Mouse (Mus musculus) liver, embryonic 14.5 days (tissue): Measurements from ENCODE around the gene Rinl. TPM values are rescaled to one million over a fixed set of nuclear protein-coding genes. Genes with fewer than 3 reads are reported as not detected.

ENCODE experiments used
- ATAC-seq: fragments of 200-750 bp; cut with Nextera tagmentation; 2 replicates; pipeline ENCODE4 v1.8.0; 2017; ENCODE audit warnings: moderate number of reproducible peaks, mild to moderate bottlenecking, moderate library complexity; ENCODE audit not compliant: insufficient read depth
- DNase-seq, 3 experiments: peaks; one replicate each; pipeline ENCODE4 v3.0.0-alpha.2; 2012 to 2013; ENCODE audit warnings: low read depth in 3 of 3, low spot score in 3 of 3
- H3K27ac ChIP-seq: fragments of 300-500 bp; sonication (generic); 2 replicates; pipeline ENCODE4 v1.5.1; 2014; ENCODE audit warnings: moderate library complexity, mild to moderate bottlenecking, control low read depth, inconsistent platforms
- H3K27me3 ChIP-seq: fragments of 300-500 bp; sonication (generic); 2 replicates; pipeline ENCODE4 v1.6.1; 2014; ENCODE audit warnings: mild to moderate bottlenecking, low read length, moderate library complexity; ENCODE audit not compliant: control insufficient read depth, insufficient read depth
- H3K36me3 ChIP-seq: fragments of 300-500 bp; sonication (generic); replicated peaks from 2 replicates; pipeline ENCODE4 v1.6.1; 2014; ENCODE audit warnings: low read depth; ENCODE audit not compliant: control insufficient read depth, insufficient read depth
- H3K4me1 ChIP-seq, 2 experiments: fragments of 200-500 bp in 1 of 2; fragments of 300-500 bp in 1 of 2; sonication (generic) in 1 of 2; replicated peaks; 2 replicates each; pipeline ENCODE4 v1.6.1; 2012 to 2014; ENCODE audit warnings: antibody characterized with exemption in 1 of 2, inconsistent platforms in 1 of 2, low read length in 1 of 2; ENCODE audit not compliant: control insufficient read depth in 2 of 2, insufficient read depth in 2 of 2
- H3K4me2 ChIP-seq: fragments of 300-500 bp; sonication (generic); 2 replicates; pipeline ENCODE4 v1.6.1; 2014; ENCODE audit warnings: low read depth, mild to moderate bottlenecking, control low read depth, moderate library complexity
- H3K4me3 ChIP-seq, 2 experiments: fragments of 200-500 bp in 1 of 2; fragments of 300-500 bp in 1 of 2; sonication (generic) in 1 of 2; 2 replicates each; pipeline ENCODE4 v1.5.1; 2012 to 2014; ENCODE audit warnings: low read depth in 2 of 2, low read length in 2 of 2, mild to moderate bottlenecking in 2 of 2, control low read depth in 1 of 2, inconsistent platforms in 1 of 2, moderate library complexity in 1 of 2; ENCODE audit not compliant: insufficient read depth in 1 of 2
- H3K9ac ChIP-seq: fragments of 300-500 bp; sonication (generic); replicated peaks from 2 replicates; pipeline ENCODE4 v1.6.1; 2014; ENCODE audit warnings: mild to moderate bottlenecking, control low read depth, moderate library complexity
- H3K9me3 ChIP-seq: fragments of 300-500 bp; sonication (generic); 2 replicates; pipeline ENCODE4 v1.6.1; 2016; ENCODE audit warnings: low read length, mixed read lengths; ENCODE audit not compliant: control insufficient read depth
- CTCF ChIP-seq: IDR thresholded peaks from 2 replicates; pipeline ENCODE4 v1.5.1; 2016; ENCODE audit warnings: antibody characterized with exemption, low read depth, control low read depth
- EP300 ChIP-seq: IDR thresholded peaks from 2 replicates; pipeline ENCODE4 v1.6.1; 2016; ENCODE audit warnings: antibody characterized with exemption, low read depth
- WGBS: fragments of 180-500 bp; shearing (Covaris S2); extraction: QIAGEN DNeasy Blood & Tissue Kit; methylation state at CpG from one replicate; pipeline ENCODE4 v1.1.7; 2014; ENCODE audit not compliant: insufficient replicate concordance; 5-methylcytosine and 5-hydroxymethylcytosine counted together
- polyA plus RNA-seq, 2 experiments: library from polyadenylated mRNA; depleted of rRNA in 1 of 2; stranded (reverse) in 1 of 2; unstranded in 1 of 2; fragments of >200 nt; fragmentation: Nextera tagmentation in 1 of 2; extraction: Ambion mirVana in 1 of 2; gene quantifications; 2 replicates each; pipeline versions ENCODE4 v1.2.1 to v1.2.3; 2012 to 2014

Gene Rinl
- polyA plus RNA-seq, 2 experiments: 4.7 to 4.8 TPM

DNA sequence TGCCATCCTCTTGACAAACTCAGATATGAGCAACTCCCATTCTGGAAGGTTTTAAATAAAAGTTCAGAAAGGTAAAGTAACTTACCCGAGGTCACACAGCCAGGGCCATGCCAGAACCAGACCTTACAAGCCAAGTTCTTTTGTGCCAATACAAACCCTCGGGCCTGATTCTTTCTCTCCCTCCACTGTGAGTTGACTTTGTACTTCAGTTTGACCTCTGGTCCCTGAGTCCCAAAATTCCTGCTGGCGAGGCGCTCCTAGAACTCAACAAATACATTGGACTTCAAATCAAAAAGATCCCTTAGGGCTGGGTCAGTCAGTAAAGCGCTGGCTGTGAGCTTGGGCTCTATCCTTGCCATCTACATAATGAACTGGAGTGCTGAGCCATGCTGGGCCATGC is 48.2 kb downstream of the Rinl start:
- 68% methylated on average over 5 of the region's 5 CpGs for WGBS
- no peak for ATAC-seq
- Histone ChIP-seq H3K9me3 (no peaks in the 10 kb centered on the region), H3K4me2 (no peak overlapping the region), H3K4me1 (peaks cover 0 to 6% of the 10 kb centered on the region in 2 experiments; a peak in 3 of 4 replicates), H3K27me3 (no peaks in the 10 kb centered on the region), H3K4me3 (no peak overlapping the region), H3K36me3 (no peaks in the 10 kb centered on the region), H3K9ac (no peak overlapping the region), H3K27ac (no peak overlapping the region)
- TF ChIP-seq EP300 (no peak), CTCF (no peak)
- no peak for DNase-seq

GRCm38 (mm10) chr7:28838331-28838730 is 49.6 kb downstream of the Rinl start:
- Histone ChIP-seq H3K4me2 (no peak overlapping the region), H3K9me3 (no peaks in the 10 kb centered on the region), H3K4me1 (peaks cover 0 to 1% of the 10 kb centered on the region in 2 experiments; a peak in 2 of 4 replicates), H3K9ac (no peak overlapping the region), H3K36me3 (no peaks in the 10 kb centered on the region), H3K27ac (no peak overlapping the region), H3K4me3 (no peak overlapping the region), H3K27me3 (no peaks in the 10 kb centered on the region)
- ATAC-seq (no peak), DNase-seq (no peak)
- no peak for TF ChIP-seq EP300
- TF ChIP-seq CTCF: no peak
- 66% methylated on average over 9 of the region's 9 CpGs for WGBS

DNA sequence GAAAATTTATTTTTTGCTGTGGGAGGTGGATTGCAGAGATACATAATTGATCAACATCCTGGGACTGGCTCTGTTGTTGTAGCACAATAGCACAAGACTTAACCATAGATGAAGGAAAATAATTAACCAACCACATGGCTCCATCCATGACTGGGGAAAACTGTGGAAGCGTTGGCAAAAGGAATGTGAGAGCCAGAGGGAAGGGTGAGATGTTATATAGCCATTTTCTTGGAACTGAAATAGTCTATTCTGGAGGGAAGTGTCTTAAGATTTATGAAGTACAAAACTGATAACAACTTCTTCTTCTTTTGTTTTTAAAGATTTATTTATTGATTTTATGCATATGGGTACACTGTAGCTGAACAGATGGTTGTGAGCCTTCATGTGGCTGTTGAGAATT is 58.5 kb downstream of the Rinl start:
- H3K27me3 ChIP-seq: no peaks in the 10 kb centered on the region
- H3K36me3 ChIP-seq: no peaks in the 10 kb centered on the region
- 61% methylated on average over 1 of the region's 1 CpGs for WGBS
- DNase-seq: no peak
- no peaks in the 10 kb centered on the region for H3K4me1 ChIP-seq
- ATAC-seq: no peak
- no peak overlapping the region for H3K4me2 ChIP-seq
- TF ChIP-seq EP300 (no peak), CTCF (no peak)
- H3K9me3 ChIP-seq: no peaks in the 10 kb centered on the region
- no peak overlapping the region for H3K4me3 ChIP-seq
- H3K27ac ChIP-seq: no peak overlapping the region
- no peak overlapping the region for H3K9ac ChIP-seq

Other genes with a start within 250 kb of the Rinl start
- not detected in 2 replicates for gene Sycn, start 248.1 kb upstream of the Rinl start, polyA plus RNA-seq (2012; rRNA removed)
- gene Sycn, start 248.1 kb upstream of the Rinl start, polyA plus RNA-seq (2014; fragmentation: Nextera tagmentation; extraction: Ambion mirVana): not detected in 2 replicates
- gene Nccrp1, start 241.7 kb upstream of the Rinl start, polyA plus RNA-seq (2012; rRNA removed): 0.05 TPM in 1 of 2 replicates, not detected in the other
- not detected in 2 replicates for gene Nccrp1, start 241.7 kb upstream of the Rinl start, polyA plus RNA-seq (2014; fragmentation: Nextera tagmentation; extraction: Ambion mirVana)
- gene Samd4b, start 190.8 kb upstream of the Rinl start, polyA plus RNA-seq (2012; rRNA removed): 12.0 and 14.2 TPM in 2 replicates
- 4.5 and 5.9 TPM in 2 replicates for gene Samd4b, start 190.8 kb upstream of the Rinl start, polyA plus RNA-seq (2014; fragmentation: Nextera tagmentation; extraction: Ambion mirVana)
- gene Pak4, start 190.8 kb upstream of the Rinl start, polyA plus RNA-seq (2012; rRNA removed): 11.5 and 12.3 TPM in 2 replicates
- 8.5 and 8.6 TPM in 2 replicates for gene Pak4, start 190.8 kb upstream of the Rinl start, polyA plus RNA-seq (2014; fragmentation: Nextera tagmentation; extraction: Ambion mirVana)
- not detected in 2 replicates for gene Acp7, start 157.6 kb upstream of the Rinl start, polyA plus RNA-seq (2012; rRNA removed)
- gene Acp7, start 157.6 kb upstream of the Rinl start, polyA plus RNA-seq (2014; fragmentation: Nextera tagmentation; extraction: Ambion mirVana): not detected in 2 replicates
- 0.37 and 0.55 TPM in 2 replicates for gene Fbxo27, start 96.1 kb upstream of the Rinl start, polyA plus RNA-seq (2012; rRNA removed)
- gene Fbxo27, start 96.1 kb upstream of the Rinl start, polyA plus RNA-seq (2014; fragmentation: Nextera tagmentation; extraction: Ambion mirVana): 0.09 and 0.15 TPM in 2 replicates
- gene Fbxo17, start 72.2 kb upstream of the Rinl start, polyA plus RNA-seq (2012; rRNA removed): 0.68 and 0.76 TPM in 2 replicates
- 0.61 and 0.93 TPM in 2 replicates for gene Fbxo17, start 72.2 kb upstream of the Rinl start, polyA plus RNA-seq (2014; fragmentation: Nextera tagmentation; extraction: Ambion mirVana)
- gene Mrps12, start 47.1 kb upstream of the Rinl start, polyA plus RNA-seq (2012; rRNA removed): 46.2 and 50.2 TPM in 2 replicates
- gene Mrps12, start 47.1 kb upstream of the Rinl start, polyA plus RNA-seq (2014; fragmentation: Nextera tagmentation; extraction: Ambion mirVana): 82.5 and 91.0 TPM in 2 replicates
- gene Sars2, start 47.0 kb upstream of the Rinl start, polyA plus RNA-seq (2012; rRNA removed): 11.4 and 12.7 TPM in 2 replicates
- gene Sars2, start 47.0 kb upstream of the Rinl start, polyA plus RNA-seq (2014; fragmentation: Nextera tagmentation; extraction: Ambion mirVana): 9.3 and 11.3 TPM in 2 replicates
- not detected in 2 replicates for gene Ccer2, start 32.8 kb upstream of the Rinl start, polyA plus RNA-seq (2012; rRNA removed)
- gene Ccer2, start 32.8 kb upstream of the Rinl start, polyA plus RNA-seq (2014; fragmentation: Nextera tagmentation; extraction: Ambion mirVana): not detected in 2 replicates
- gene Sirt2, start 22.2 kb upstream of the Rinl start, polyA plus RNA-seq (2012; rRNA removed): 18.5 and 18.7 TPM in 2 replicates
- gene Sirt2, start 22.2 kb upstream of the Rinl start, polyA plus RNA-seq (2014; fragmentation: Nextera tagmentation; extraction: Ambion mirVana): 21.3 and 24.2 TPM in 2 replicates
- gene Nfkbib, start 21.5 kb upstream of the Rinl start, polyA plus RNA-seq (2012; rRNA removed): 15.0 and 19.7 TPM in 2 replicates
- gene Nfkbib, start 21.5 kb upstream of the Rinl start, polyA plus RNA-seq (2014; fragmentation: Nextera tagmentation; extraction: Ambion mirVana): 27.0 and 29.6 TPM in 2 replicates
- gene Hnrnpl, start 19.6 kb downstream of the Rinl start, polyA plus RNA-seq (2012; rRNA removed): 110 and 138 TPM in 2 replicates
- gene Hnrnpl, start 19.6 kb downstream of the Rinl start, polyA plus RNA-seq (2014; fragmentation: Nextera tagmentation; extraction: Ambion mirVana): 83.1 and 91.3 TPM in 2 replicates
- gene Ech1, start 36.2 kb downstream of the Rinl start, polyA plus RNA-seq (2012; rRNA removed): 62.4 and 62.7 TPM in 2 replicates
- gene Ech1, start 36.2 kb downstream of the Rinl start, polyA plus RNA-seq (2014; fragmentation: Nextera tagmentation; extraction: Ambion mirVana): 92.5 and 97.4 TPM in 2 replicates
- 2.3 and 3.3 TPM in 2 replicates for gene Lgals4, start 44.9 kb downstream of the Rinl start, polyA plus RNA-seq (2012; rRNA removed)
- 0.98 and 1.1 TPM in 2 replicates for gene Lgals4, start 44.9 kb downstream of the Rinl start, polyA plus RNA-seq (2014; fragmentation: Nextera tagmentation; extraction: Ambion mirVana)
- gene Lgals7, start 74.9 kb downstream of the Rinl start, polyA plus RNA-seq (2012; rRNA removed): 0.09 and 0.42 TPM in 2 replicates
- 0.40 TPM in 1 of 2 replicates, not detected in the other for gene Lgals7, start 74.9 kb downstream of the Rinl start, polyA plus RNA-seq (2014; fragmentation: Nextera tagmentation; extraction: Ambion mirVana)
- gene Capn12, start 92.5 kb downstream of the Rinl start, polyA plus RNA-seq (2012; rRNA removed): 0.01 and 0.02 TPM in 2 replicates
- gene Capn12, start 92.5 kb downstream of the Rinl start, polyA plus RNA-seq (2014; fragmentation: Nextera tagmentation; extraction: Ambion mirVana): 0.15 and 0.19 TPM in 2 replicates
- gene Actn4, start 173.4 kb downstream of the Rinl start, polyA plus RNA-seq (2012; rRNA removed): 80.4 and 86.2 TPM in 2 replicates
- 94.5 and 105 TPM in 2 replicates for gene Actn4, start 173.4 kb downstream of the Rinl start, polyA plus RNA-seq (2014; fragmentation: Nextera tagmentation; extraction: Ambion mirVana)
- gene Eif3k, start 192.9 kb downstream of the Rinl start, polyA plus RNA-seq (2012; rRNA removed): 281 and 283 TPM in 2 replicates
- 283 and 288 TPM in 2 replicates for gene Eif3k, start 192.9 kb downstream of the Rinl start, polyA plus RNA-seq (2014; fragmentation: Nextera tagmentation; extraction: Ambion mirVana)
- gene Map4k1, start 193.1 kb downstream of the Rinl start, polyA plus RNA-seq (2012; rRNA removed): 16.7 and 17.3 TPM in 2 replicates
- 24.9 and 27.4 TPM in 2 replicates for gene Map4k1, start 193.1 kb downstream of the Rinl start, polyA plus RNA-seq (2014; fragmentation: Nextera tagmentation; extraction: Ambion mirVana)